Mouse (Mus musculus) gonadal fat pad, adult 2 months (tissue): Measurements from ENCODE around the gene Iars2. TPM values are rescaled to one million over a fixed set of nuclear protein-coding genes. Genes with fewer than 3 reads are reported as not detected.

Experiments used
- DNase-seq: peaks from one replicate; pipeline ENCODE4 v3.0.0-alpha.2; 2012; ENCODE audit warnings: low read depth
- polyA plus RNA-seq: library from polyadenylated mRNA; depleted of rRNA; stranded (reverse); fragments of >200 nt; gene quantifications from 2 replicates; pipeline ENCODE4 v1.2.3, GENCODE M21; 2012; rRNA removed

Gene Iars2
- polyA plus RNA-seq: 31.5 and 37.9 TPM in 2 replicates

GRCm38 (mm10) chr1:185328721-185329610 is at the start of gene Iars2:
Iars2 (minus strand) TSS chr1:185329396.
- no peak for DNase-seq

DNA sequence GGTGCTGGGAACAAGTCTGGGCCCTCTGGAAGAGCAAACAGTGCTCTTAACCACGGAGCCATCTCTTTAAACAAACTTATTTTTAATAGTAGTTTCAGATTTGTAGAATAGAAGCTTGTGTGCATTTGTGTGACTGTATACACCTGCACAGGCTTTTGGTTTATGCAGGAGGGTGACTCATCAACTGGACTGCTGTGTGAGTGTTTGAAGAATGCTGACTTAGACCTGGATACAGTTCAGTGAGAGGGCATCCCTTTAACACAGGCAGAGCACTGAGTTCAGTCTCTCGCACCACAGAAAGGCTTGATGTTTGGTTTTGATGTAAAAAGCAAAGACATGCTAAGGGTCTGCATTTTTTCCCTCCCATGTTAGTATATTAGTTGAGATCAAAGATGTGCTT is 48.2 kb upstream of the Iars2 start:
- DNase-seq: no peak

DNA sequence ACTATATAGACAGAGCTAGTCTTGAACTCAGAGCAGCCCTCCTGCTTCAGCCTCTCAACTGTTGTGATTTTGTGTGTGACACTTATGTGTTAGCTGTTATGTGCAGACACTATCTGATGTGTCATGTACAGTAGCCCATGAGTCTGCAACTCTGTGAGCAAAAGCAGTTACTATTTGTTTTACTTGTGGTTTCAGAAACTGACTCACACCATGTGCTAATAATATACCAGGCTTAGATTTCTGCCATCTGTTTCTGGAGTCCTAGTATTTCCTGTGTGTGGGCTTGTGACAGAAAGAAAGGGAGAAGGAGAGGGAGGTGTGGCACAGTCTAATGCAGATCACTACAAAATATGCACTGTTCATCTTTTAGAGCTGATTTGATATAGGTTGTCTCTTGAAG is 47.2 kb upstream of the Iars2 start:
- DNase-seq: no peak

DNA sequence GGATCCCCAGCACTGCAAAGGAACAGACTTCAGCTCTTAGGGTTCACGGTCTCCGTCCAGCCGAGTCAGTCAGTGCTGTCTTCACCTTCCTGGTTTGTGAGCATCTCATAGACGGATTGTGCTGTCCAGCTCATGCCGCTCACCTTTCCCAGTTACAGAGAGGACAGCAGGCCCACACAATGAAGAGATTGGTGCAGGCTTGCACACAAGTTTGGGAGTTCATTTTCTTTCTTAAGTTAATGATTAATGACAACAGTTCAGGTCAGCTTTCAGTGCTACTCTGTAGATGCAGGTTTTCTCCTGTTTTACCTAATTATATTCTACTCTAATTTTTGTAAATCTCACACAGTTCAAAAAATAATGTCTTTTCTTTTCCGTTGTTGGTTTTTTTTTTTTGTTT is 40.8 kb upstream of the Iars2 start:
- no peak for DNase-seq

GRCm38 (mm10) chr1:185367383-185367782 is 38.2 kb upstream of the Iars2 start:
- no peak for DNase-seq

DNA sequence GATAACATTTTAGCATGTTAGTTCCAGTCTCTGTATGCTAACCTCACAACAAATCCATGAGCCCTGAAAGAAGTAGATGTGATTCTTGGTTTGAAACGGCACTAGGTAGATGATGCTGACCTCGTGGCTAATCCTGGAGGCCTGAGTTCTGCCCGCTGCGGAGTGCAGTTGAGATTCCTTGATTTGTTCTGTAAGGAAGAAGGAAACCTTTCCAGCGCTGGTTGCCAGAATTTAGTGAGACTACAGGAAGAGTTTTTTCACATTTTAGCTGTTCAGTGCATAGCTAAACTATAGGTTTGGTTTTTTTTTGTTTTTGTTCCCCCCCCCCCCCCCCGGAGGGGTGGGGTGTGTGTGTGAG is 35.0 kb upstream of the Iars2 start:
- DNase-seq: no peak

DNA sequence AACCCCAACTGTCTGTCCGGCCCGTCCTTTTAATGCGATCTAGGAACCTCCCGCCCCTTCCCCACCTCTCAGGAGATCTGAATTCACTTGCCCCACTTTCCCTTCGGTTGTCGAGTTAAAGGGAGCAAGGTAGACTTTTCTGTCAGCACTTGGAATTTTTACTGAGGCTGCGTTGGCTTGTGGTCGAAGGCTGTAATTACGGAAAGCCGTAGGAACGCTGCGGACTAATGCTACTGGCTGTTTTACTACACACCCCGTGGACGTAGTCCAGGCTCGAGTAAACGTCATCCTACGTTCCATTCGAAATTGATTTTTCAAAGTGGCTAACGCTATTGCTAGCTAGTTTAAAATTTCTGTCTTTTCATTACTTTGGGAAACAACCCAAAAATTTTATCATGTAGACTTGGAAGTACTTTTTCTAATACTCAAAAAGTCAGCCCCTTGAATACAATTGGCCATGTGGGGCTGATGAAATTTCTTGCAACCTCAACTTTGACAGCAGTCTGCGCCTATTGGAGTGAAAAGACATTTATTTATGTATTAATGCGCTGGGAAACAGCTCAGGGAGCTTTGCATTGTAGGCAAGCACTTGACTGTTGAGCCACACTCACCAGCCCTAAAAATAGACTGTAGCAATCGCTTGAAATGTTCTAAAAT is 34.5 kb upstream of the Iars2 start:
- DNase-seq: peak; percentile 20

DNA sequence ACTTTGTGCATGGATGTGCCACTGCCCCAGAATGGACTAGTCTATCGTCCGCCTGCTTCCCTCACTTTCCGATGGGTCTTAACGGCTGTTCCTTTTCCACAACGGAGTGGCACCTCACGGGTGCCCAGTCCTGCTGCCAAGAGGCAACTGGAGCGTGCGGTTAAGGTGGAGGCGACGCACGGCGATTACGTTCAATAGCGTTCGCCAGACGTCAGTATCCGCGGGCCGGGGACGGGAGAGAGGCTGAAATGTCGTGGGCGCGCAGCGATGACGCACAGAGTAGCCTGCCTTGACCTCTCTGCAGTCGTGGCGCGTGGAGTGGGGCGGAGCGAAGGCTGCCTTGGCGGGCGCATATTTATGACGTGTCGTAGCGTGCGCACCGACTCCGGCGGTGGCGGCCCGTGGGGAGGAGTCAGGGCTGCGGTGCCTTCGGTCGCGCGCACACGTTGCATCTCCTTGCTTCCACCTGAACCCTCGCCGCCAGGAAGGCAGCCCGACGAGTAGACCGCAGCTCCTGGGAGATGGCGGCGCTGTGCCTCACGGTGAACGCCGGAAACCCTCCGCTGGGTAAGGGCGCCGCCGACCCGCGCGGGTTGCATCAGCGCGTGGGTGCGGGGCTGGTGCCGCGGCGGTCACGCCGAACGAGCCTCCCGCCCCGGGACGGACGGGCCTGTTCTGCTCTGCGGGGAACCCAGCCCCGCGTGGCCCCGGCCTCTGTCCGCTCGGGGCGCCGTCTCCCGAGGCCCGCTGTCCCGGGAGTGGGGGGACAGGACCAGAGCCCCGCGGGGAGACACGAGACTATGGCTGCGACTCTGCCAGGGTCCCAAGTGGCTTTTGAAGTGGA is 33.7 kb upstream of the Iars2 start, which contains the start of gene Eprs:
Eprs (plus strand) TSS at position 368 of the 844 bp plus-strand sequence.
- DNase-seq: peak; percentile 60

DNA sequence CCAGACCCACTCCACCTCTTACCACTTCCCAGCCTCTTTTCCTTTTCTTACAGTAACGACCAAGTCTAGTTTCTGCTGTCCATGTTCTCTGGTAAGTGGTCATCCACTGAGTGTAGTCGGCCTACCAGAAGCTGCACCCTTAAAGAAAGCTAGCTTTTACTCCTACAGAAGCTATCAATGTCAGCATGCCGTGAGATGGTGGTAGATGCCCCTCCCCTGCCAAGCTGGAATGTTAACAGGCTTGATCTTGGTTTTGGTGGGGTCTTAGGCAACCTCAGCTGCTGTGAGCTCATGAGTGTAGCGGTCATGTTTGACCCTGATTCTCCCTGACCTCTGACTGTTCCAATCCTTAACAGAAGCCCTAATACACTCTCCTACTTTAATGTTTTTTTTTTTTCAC is 29.0 kb upstream of the Iars2 start:
- no peak for DNase-seq

DNA sequence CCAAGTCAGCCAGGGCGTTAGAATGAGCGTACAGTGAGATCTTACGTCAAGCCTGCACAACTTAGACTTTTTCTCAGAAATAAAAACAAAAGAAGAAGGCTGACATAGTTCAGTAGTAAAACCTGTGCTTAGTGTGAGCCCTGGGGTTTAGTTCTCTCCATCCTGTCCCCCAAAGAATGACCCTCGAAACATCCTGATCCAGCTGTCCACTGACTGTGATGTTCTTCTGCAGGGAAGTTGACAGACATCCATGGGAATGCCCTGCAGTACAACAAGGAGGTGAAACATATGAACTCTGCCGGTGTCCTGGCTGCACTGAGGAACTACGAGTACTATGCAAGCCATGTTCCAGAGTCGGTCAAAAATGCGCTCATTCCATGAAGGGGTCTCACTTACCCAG is 27.1 kb upstream of the Iars2 start:
- DNase-seq: no peak

- no peak for DNase-seq
These were observed 25.5 kb upstream of the Iars2 start for GRCm38 (mm10) chr1:185354731-185355130.

- no peak for DNase-seq
These were observed 24.2 kb upstream of the Iars2 start for GRCm38 (mm10) chr1:185353351-185353750.

- DNase-seq: no peak
These were observed 23.0 kb upstream of the Iars2 start for GRCm38 (mm10) chr1:185352151-185352550.

DNA sequence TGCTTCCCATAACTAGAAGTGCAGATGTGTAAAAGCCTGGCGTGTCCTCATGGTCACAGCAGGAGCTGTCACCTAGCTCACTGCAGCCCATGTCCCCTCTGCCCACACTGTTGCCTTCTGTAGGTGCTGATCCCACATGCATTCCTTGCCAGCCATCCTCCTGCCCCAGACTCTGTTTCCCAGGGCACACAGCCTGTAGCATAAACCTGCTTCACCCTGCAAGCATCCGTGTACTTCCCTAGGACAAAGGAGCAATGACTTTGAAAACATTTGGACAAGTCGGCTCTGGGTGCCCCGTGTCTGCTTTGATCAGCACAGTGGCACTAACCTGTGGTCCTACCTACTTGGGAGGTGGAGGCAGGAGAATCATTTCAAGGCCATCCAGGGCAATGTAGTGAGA is 21.4 kb upstream of the Iars2 start:
- no peak for DNase-seq

- no peak for DNase-seq
These were observed 20.5 kb upstream of the Iars2 start for GRCm38 (mm10) chr1:185349741-185350140.

- no peak for DNase-seq
These were observed 17.0 kb upstream of the Iars2 start for GRCm38 (mm10) chr1:185346188-185346587.

DNA sequence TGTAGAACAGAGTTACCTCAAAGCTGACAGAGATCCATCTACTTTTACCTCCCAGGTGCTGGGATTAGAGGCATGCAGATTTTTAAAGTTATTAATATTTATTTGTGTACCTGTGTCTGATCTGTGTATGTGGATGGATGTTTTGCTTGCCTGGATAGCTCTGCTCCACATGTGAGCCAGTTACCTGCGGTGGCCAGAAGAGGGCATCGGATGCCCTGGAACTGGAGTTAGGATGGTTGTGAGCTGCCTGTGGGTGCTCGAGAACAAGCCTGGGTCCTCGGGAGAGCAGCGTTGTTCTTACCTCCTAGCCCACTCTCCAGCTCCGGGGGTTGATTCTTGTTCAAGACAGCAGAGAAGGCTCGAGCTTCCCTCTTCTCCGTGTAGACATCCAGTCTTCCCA is 14.2 kb upstream of the Iars2 start:
- no peak for DNase-seq

DNA sequence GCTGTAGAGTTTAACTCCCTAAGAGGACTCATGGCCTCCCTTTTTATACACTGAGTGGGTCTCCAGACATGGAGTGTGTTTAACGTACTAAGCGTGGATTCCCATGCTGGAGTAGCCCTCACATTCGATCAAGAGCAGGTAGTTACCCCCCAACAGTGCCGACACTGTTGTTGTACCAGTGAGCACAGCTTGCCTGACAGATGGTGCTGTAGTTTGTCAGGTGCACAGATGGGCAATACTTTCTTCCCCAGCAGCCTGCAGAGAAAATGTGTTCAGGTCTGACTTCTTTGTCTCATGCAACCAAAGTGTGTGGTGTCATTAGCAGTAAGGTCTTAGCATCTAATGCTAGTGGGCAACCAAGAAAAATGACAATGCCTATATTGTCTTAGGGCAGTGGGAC is 13.2 kb upstream of the Iars2 start:
- DNase-seq: no peak

DNA sequence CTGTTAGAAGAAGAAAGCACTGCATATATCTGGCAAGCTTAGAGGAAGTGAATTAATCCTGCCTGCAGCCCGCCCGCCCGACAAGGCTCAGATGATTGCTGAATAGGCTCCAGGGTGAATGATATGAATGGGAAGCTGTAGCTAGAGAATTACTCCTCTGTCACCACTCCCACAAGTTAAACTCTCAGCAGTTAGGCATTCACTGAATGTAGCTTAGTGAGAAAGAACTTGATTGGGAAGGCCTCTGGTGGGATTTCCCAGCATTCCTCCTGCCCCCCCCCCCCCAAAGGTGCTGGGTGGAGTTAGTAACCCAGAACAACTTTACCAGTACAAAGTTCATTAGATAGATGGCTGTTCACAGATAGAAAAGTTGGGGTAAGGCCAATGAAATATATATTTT is 7.3 kb upstream of the Iars2 start:
- DNase-seq: no peak

GRCm38 (mm10) chr1:185335231-185335765 is 6.1 kb upstream of the Iars2 start:
- DNase-seq: no peak

DNA sequence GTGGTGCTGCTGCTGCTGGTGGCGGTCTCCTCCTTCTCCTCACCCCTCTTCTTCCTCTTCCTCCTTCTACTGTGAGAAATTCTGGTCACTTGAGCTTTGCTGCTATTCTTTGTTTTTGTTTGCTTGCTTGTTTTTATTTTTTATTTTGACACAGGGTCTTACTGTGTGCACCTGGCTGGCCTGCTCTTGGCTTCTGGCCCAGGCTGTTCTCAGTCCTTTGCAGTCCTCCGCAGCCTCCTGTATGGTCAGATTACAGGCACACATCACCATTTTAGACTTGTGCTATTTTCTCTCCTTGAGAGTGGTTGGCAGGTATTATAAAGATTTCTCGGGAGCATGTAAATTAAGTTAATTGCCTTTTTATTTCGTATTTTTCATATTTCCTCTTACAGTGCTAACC is 4.9 kb upstream of the Iars2 start:
- no peak for DNase-seq

DNA sequence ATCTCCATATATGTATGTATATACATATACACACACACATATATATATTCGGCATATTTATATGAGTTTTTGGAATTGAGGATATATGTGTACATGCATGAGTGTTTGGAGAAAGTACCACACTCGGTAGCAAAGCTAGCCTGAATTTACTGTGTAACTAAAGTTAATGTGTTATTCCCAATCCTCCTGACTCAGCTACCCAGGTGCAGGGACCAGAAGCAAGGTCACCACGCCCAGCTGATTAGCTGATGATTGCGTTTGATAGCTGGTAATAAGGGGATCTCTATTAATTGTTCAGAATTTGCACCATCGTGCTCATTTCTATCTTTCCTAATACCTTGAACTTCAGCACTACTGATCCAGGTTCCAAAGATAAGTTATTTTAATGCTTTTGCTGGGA is 4.5 kb upstream of the Iars2 start:
- DNase-seq: no peak
